Mouse (Mus musculus) lung, postnatal 25 days (tissue): ENCODE measurements around the gene Alcam.

Source experiments
- DNase-seq: peaks from one replicate; pipeline ENCODE4 v3.0.0; 2022; ENCODE audit warnings: low spot score

The Alcam gene

DNA sequence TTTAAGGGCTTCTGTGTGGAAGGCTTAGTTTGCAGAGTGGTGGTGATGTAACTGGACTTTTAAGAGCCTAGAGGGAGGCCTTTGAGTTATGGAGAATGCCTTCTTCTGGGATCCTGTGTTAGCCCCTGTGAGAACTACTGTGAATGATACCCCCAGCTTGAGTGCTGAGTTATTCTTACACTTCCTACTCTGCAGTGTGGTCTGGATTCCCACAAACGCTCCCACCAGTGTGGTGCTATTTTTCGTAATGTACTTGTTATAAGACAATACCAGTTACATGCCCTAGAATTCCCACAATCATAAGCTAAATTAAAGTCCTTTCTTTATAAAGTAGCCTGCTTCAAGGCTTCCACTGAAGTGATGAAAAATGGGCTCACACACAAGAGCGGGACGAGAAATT, 87.0 kb downstream of the Alcam start:
- no peak for DNase-seq

DNA sequence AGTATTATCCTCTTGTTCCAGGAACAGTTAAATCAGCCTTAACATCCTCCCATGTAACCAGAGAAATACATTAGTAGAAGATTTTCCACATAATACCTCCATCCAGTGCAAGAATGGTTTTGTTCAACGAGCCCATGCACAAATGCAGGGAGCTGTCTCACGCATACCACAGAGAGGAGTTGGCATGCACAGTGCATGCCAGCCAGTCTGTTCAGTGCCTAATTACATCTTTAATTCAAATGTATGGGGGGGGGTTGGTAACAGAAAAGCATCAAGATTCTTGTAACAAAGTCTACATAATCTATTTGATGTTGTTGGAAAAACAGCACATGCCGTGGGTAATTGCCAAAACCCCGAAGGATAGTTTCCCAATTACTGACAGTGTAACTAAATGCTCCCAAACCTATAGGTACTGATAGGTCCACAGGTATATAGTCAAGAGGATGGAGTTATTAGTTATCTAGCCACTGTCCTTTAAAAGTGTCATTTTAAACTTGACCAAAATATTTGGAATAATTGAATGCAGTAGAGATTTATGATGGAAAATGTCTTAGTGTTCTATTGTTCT, 89.8 kb downstream of the Alcam start:
- no peak for DNase-seq

DNA sequence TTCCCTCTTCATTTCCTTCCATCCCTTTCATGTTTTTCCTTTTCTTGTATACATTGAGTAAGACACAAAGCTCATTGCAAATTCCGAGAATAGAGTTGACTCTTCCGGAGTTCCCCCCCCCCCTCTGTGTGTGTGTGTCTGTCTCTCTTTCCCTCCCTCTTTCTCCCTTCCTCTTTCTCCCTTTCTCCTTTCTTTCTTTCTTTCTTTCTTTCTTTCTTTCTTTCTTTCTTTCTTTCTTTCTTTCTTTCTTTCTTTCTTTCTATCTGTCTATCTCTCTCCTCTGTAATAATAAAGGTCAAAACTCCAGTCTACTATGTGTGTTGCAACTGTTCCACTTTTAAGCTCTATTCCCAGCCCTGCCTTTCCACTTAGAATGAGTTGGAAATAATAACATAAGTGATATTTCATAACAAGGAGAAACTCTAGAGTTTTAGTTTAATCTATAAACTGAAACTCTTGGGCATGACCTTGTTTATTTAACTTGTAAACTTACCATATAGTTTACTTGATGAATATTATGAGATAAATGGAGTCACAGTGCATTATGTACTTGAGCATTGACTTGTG, 110.3 kb downstream of the Alcam start:
- DNase-seq = peak; percentile 21

DNA sequence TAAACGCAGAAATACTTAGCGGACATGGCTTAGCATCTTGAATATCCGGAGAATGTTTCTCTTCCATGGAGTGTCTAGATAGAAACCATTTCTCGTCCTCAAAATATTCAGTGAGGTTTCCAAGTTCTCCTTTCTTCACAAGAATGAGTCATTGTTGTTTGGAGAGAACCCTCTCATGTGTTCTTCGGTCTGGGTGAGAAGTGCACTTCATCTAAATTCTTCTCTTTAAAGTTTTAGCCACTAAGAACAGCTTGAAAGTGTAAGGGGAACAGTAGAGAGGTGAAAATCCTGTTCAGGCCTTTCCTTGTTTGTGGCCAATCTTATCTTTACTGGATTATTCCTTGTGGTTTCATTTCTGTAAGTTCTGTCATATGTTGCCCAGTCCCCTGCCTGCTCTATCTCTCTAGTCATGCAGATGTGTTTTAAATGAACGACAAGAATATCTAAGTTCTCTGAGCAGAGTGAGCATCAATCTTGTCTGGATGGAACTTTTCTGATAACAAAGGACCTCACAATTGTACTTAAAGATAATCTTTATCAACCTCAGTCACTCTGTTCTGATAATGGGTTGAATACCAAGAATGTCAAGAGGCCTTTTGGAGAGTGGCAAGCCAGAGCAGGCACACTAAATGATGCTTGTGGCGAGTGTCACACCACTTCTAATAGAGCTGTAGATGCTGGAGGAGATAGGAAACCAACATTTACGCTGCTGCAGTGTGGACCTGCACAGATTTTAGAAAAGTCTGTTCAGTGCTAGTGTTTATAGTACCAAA, 111.0 kb downstream of the Alcam start:
- DNase-seq = peak; percentile 65

DNA sequence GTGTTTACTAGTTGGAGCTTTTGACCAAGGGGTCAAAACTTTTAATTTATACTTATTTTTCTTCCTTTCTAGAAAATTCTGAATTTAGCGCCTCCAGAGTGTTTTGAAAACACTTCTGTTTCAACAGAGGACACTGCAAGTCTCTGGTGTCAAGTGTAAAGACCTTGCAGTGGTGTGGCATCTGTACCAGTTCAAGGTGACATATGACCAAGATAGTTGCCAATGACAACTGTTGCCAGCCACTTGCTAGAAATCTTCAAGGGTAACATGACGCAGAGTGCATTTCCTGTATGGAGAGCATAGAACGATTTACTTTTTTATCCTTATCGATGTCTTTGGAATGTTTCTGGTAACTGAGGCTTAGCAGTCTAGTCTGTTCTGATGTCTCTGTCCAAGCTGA, 119.8 kb downstream of the Alcam start:
- DNase-seq = no peak

DNA sequence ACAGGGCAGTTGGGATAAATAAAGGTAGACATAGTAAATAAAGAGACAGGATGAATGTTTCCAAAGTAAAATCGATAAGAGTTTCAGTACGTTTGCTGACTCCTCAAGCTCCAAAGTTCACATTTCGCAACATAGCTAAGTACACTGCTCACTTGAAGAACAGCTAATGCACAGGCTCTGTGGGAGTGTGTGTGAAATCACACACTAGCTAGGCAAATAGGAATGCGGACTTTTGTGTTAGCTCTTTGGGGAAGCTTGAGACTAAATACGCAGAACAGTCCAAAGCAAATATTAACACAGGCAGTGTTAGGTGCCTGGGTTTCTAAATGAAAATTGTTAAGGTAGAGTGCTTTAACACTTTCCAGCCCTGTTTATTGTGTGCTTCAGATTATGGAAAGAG, 120.2 kb downstream of the Alcam start:
- peak; percentile 86 for DNase-seq

DNA sequence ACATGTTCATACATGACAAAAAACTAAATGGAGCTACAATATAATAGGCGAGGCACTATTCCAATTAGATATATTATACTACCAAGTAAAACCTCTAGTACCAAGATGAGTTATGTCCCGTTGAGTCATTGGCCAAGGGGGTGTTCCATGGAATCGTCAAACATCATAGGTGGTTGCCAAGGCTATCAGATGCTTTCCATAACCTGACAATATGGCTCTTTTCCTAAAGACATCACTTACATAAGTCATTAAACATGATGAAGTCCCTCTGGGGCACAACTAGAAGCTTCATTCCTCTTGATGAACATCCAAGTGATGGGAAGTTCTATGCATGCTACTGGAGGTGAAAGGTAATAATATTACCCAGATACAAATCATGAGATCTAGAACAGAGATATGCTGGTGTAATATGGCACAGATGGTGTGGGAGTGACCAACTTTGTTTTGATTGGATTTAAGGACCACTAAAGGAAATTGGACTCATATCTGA, 122.5 kb downstream of the Alcam start:
- DNase-seq = no peak

DNA sequence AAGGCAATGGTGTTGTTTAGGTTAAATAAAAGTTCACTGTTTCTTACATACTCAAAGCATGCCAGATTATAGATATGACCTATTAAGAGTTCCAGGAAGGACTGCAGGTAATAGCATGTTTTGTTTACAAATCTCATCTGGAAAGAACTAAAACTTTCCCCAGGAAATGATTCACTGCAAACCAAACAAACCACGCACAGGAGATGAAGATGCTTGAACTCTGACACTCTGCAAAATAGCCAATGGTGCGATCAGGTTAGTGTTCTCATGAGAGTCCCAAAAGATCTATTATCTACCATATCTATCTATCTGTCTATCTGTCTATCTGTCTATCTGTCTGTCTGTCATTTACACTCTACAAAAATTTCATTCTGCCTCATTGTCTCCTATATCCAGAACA, 124.5 kb downstream of the Alcam start:
- DNase-seq = no peak

DNA sequence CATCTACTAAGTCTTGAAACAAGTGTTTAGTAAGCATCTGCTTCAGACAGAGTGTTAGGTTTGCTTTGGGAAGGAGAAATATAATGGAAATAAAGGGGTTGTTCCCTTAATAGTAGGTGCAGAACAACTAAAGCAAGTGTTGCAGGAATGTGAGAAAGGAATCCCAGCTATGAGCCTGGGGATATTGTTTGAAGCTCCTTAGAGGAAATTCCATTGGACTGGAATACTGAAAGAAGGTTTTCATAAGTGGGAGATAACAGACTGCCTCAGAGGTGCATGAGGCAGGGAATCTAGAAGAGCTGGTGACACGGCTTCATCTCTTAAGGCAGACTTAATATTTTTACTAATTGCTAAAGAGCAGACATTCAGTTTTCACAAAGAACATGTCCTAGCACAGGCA, 134.6 kb downstream of the Alcam start:
- DNase-seq = peak; percentile 24

DNA sequence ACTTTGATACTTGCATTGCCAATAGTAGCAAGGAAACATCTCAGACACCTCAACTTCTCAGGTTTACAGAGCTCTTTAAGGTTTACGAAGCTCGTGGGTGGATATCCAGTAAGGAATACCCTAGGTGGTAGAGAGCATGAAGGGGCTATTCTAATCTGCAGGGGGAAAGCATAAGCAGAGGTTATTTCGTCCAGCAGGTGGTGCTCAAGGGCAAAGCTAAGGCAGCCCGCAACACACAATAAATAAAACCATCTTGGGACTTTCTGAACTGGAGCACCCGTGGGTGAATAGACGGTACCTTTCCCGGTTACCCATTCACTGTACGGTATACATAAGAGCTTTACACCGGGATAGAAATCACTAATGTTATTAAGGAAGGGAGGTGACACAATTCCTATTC, 142.8 kb downstream of the Alcam start:
- DNase-seq = peak; percentile 78

DNA sequence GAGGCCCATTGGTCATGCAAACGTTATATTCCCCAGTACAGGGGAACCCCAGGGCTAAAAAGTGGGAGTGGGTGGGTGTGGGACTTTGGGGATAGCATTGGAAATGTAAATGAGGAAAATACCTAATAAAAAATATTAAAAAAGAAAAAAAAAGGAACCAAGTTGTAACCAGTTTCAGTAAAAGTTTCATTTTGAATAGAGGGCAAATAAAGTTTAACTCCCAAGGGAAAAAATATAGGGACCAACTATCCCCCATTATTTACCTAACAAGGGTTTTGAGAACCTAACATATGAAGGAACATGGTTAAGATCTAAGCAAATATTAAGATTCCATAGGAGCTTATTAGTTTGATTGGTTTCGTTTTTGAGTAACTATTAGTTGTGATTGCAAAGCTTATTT, 146.9 kb downstream of the Alcam start:
- DNase-seq = no peak

DNA sequence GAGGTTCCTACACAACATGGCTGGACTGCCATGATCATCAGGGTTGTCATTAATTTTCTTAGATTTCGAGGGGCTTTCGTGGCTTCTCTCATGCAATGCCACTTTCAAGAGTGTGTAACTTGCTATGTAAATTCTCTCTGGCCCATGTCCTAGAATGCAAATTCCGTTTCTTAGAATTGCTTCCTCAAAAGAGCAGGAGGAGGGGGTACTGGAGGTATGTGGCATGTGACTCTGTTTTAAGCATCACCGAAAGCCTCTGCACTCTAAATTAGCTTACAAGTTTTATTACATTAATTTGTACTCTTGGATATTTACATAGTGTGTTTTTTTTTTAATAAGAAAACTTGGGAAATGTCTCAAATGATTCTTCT, 150.4 kb downstream of the Alcam start:
- DNase-seq = no peak

DNA sequence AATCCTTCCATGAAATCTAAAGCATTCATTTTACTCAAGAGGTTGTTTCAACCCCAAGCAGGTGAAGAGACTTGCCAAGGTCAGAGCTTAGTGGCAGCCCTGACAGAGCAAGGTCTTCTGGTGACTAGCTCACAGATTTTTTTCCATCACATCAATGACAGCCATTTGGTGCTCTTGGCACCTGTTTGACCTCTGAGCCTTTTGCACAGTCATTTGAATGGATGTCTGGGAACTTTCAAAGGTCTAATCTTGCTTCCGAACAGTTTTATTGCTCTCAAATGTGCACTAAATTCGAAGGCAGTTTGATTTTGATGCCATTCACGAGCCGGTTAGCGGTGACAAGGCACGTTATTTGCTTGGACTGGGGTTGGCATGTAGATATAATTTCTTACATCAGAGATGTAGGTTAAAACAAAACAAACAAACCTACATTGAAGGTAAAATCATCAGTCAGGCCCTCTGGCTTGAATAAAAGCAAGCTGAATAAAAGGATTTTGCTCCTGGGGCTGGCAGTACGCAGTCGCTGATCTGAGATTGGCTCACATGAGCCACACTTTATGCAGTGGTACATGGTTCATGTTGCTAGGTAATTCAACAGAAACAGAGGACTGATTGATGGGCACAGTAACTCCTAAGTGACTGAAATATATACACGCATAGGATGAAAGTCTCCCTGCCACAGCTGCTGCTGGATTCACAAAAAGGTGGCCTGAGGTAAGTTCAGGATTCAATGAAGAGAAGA, 150.9 kb downstream of the Alcam start:
- no peak for DNase-seq

DNA sequence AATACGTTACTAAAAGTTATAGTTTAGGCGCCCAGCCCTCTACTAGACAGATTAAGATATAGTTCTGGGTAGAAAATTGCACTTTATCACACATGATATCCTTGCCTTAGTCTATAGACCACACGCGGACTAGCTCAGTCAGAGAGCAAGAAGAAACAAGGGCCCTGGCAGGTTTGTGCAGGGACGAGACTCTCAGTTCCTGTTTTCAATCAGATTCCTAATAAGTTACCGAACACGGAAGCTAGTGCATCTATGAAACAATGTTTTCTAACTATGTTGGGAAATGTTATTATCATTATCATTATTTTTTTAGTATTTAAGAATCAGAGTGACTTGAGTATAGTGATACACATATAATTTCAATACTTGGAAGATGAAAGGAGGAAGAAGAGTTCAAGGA, 152.1 kb downstream of the Alcam start:
- no peak for DNase-seq

DNA sequence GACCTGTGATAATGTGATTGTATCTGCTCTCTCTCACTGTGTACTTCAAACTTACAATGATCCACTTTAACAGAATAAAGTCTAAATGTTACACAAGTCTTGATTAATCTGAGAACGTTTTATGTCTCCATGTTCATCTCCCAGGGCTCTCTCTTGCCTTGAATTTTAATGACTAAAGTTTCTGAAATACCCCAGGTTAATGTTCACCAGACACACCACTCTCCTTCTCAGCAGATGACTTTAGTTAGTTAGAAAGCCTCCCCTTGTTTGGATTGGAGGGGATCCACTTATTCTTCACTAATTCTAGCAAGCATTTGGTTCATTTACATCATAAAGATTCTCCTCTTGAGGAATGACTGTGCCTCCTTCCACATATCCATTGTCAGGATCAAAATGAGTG, 157.5 kb downstream of the Alcam start:
- no peak for DNase-seq

DNA sequence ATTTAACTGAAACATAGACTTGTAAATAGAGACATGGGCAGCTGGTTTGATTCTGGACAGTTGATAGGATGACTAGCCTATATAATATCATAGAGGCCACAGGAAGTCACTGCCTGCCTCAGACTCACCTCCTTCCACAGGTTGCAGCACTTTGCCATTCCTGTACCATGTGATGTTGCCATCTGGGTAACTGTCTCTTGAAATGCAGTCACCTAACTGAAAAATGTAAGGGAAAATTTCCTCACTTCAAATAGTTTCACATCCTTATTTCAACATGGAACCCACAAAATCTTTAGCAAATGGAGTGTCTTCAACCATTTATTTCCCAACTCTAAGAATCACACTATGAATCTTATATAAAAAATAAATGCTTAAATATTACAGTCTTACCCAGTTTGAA, 158.3 kb downstream of the Alcam start:
- DNase-seq = no peak

DNA sequence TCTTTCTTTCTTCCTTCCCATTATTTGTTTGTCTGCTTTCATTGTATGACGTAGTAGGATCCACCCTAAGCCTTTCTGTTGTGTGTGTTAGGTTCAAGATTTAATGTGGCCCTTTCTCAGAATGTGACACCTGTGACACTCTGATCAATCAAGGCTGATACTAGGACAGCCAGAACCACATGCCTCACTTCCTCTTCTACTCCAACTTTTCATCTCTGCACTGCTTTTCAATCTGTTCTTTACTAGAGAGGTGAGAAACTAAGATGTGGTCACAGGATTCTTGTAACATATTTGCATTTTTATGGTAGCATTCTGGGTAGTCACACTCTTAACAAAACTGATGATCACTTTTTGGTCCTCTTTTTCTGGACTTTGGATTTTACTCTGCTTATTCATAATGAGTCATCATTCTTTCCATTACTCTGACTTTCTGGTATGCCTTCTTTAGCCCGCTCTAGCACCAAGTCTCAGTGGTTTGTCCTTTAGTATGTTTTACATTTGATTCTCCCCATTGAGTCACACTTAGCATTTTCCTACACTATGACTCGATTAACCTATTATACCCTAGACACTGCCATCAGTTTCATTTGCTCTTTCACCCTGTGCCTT, 161.3 kb downstream of the Alcam start:
- no peak for DNase-seq

DNA sequence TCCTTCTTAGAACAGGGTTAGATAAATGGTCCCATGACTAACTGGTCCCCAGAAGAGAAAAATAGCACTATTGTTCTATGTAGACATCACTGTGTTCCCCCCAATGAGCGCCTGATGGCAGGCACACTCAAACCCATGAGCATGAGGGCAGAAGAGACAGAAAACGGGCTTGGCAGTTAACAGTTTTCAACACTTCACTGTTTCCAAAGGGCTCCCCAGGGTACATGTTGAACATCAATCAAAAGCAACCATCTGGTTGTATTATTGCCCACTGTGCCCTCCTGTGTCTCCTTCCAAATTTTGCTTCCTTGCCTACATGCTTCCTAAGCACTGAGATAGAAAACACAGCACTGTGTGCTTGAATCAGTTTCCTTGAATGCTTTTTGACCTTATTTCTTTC, 173.7 kb downstream of the Alcam start:
- DNase-seq = no peak

DNA sequence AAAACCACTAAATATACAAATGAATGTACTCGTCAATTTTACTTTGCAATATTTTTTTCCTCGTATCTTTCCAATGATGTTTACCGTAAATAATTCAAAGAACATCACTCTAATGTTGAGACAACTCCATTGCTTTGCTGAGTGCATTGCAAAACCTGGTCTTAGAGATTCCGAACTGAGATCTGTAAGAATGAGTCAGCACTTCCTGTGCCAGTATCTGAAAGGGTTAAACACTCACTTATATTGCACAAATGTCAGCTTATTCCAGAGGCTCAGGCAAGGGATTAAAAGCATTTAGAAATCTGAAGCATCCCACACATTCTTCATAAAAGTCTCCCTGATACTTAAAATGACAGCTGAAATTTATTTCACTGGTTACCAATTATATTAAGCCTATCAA, 188.8 kb downstream of the Alcam start:
- DNase-seq = no peak

DNA sequence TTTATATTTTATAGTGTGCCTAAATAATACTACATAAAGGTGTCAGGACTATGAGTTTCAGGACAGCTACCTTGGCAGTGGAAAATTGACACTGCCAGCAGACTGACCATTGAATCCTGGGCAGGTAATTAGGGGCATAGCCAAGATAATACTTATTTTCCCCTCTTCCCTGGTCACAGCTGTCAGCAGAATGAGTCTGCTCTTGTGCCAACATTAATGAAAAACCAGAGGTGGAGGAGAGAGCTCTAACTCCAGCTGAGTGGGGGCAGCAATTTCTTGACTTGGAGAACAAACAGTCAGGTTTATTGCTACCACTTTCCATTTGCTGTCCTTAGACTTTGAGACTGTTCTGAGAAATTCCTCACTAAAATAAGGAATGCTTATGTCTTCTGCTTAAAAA, 190.1 kb downstream of the Alcam start:
- DNase-seq = no peak

DNA sequence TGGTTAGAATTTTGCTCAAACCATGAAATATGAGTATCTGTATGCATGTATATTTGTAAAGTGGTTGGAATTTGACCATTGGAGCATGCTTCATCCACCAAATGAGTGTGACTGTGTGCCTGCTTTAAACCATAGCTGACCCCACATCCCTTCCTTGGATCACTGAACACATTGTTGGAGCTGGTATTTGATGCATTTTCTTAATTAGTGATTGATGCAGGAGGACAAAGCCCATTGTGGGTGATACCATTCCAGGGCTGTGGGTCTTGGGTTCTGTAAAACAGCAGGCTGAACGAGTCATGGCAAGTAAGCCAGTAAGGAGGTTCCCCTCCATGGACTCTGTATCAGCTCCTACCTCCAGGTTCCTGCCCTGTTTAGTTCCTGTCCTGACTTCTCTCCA, 191.3 kb downstream of the Alcam start:
- no peak for DNase-seq

DNA sequence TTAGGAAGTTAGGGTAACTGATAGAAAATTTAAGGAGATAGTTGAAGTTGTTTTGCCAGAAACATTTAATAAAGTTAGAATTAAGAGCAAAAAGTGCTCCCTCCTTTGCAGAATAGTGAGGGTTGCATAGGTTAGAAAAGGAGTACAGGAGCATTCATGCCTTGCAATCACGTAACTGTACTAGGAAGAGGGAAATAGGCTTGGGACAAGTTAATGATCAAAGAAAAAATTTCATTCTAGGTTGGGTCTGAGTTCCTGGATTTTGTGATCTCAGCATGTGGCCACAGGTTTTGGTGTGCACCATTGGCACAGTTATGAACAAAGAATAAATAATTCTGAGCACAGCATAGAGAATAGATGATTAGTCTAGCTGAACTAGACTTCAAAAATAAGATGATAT, 192.1 kb downstream of the Alcam start:
- no peak for DNase-seq

DNA sequence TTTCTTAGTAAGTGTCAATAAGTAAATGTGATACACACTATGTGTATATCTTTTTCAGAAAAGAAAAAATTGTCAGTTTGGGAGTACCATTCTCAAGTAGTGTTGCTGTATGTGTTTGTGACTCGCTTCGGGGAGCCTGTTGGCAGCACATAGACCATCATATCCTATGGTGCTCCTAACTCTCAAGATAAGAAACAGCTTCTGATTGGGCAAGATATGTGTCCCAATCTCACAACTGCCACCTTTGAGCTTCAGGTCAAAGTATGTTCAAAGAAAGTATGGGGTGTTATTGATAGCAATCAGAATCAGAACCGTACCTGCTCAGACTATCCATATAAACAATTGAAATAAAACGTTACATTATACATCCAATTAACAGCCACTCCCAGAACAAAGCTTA, 202.9 kb downstream of the Alcam start:
- no peak for DNase-seq
